Mouse (Mus musculus): Measurements from ENCODE around the gene Trmo.

GRCm38 (mm10) chr4:46341831-46342680, 47.2 kb downstream of the Trmo start:
- no peak for TF ChIP-seq POLR2A (IDR thresholded peaks at IDR 0.05; ENCODE audit: borderline replicate concordance, extremely low read depth, low read depth, low read length)
- no peak for TF ChIP-seq CTCF (IDR thresholded peaks at IDR 0.05; ENCODE audit: insufficient read depth, low read length)

Data from lung, adult 2 months (tissue).